Mouse (Mus musculus): ENCODE data around the gene Ide. TPM values are rescaled to one million over a fixed set of nuclear protein-coding genes. Genes with fewer than 3 reads are reported as not detected.

Gene Ide
- total RNA-seq, 2 experiments from 2014 or later = 83.0 to 129 TPM

DNA sequence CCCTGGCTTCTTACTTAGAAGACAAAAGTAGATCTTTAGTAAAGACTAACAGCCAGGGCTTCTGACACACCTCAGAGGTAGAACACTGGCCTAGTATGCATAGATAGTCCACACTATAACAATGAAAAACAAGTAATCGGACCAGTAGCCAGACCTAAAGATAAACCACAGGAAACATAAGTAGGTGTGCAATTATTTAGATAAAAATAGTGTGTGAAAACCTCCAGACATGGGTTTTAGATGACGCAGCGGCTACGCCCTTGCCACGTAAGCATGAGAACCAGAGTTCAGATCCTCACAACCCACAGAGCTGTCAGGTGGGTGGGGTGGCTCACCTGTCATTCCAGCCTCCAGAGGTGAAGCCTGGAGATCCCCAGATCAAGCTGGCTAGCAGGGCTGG lies 4.3 kb downstream of the Ide start:
- no peak for DNase-seq

DNA sequence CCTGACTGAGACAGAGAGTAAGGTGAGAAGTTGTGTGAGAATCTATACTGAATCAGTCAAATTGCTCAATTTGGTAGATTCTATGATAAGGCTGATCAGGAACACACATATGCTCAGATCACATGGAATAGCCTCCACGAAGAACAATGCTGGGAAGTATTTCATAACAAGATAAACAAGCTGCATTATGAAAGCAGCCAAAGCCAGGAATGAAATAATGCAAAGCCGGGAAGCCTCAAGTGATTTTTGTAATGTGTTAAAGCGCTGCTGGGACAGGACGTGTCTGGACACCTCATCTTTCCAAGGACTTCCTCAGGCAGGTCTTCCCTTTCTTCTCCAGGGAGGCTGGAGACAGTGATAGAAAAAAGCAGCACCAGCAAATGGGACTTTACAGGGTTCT lies 4.9 kb downstream of the Ide start:
- no peak for DNase-seq

DNA sequence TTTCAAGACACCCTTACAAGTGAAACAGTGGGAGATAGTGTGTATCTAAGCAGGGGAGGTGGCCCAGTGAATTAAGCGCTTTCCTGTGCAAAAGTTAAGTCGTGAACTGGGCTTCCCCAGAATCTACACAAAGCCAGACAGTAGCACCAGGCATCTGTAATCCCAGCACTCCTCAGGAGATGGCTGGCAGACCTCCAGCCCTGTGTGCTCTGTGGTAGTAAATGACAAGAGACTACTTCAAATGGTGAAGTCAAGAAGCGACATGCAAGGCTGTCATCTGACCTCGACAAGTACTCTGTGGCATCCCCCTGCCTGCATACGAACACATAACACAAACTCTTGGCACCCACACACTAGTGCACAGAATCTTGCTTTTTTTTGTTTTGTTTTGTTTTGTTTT lies 10.4 kb downstream of the Ide start:
- no peak for DNase-seq

DNA sequence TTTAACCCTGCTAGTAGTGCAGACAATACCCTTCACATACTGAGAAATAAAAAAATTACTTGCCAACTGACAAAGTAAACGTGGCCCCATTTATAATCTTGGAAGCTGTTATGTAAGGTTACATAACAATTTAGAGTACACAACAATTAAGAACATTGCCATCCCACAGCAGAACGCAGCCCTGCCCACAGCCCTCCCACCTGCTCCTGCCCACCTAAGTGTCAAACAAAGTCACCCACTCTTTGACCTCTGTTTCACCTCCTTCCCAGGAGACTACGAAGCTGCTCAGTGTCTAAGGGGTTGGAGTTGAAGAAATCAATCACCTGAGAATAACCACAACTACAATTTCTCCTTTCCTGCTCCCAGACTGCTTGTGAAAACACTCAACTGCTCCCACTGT lies 14.1 kb downstream of the Ide start:
- no peak for DNase-seq

DNA sequence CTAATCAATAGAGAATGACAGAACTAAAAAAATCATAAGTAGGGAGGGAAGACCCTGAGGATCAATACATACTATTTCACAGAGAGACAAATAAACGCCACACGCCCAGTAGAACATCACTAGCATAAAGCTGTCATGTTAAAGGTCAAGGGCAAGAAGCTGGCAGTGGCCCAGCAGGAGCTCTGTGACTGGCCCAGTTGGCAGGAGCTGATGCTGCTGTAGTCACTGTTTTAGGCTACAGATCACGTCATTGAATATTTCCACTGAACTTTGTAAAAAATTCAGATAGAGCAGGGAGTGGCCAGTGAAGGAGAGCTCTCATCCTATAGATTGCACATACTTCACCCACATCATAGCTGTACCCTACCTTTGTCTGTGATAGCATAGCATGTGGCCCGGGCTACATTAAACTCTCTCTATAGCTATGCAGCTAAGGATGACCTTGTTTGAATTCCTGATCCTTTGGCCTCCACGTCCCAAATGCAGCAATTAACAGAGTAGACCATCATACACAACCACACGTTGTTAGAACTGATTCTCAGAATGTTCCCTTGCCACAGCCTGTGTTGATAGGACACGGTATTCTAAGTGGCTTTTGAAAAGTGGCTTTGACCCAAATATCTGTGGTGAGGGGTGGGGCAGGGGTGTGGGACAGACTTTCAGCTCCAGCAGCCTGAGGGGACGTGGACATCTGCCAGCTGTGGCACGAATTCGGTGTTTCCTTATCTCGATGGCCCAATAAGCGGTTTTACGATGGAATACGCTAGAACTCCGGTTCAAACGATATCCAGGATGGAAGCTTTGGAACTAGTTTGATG lies 16.6 kb downstream of the Ide start:
- peak; percentile 31 for DNase-seq

DNA sequence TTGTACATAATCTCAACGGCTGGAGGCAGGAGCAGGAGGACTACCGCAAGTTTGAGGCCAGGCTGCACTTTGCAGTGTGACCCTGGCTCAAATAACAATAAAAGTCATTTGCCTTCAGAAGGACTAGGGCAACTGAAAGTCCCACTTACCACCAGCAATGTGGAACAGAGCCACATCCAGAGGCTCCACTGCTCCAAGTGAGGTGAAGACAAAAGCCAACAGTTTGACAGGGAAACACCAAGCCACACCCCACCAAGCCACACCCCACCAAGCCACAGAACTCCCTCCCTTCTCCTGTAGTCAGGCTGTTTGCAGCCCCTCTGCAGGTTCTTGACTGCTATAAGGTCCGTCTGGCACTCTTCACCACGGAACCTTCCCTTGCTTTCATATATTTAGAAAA lies 20.3 kb downstream of the Ide start:
- no peak for DNase-seq

DNA sequence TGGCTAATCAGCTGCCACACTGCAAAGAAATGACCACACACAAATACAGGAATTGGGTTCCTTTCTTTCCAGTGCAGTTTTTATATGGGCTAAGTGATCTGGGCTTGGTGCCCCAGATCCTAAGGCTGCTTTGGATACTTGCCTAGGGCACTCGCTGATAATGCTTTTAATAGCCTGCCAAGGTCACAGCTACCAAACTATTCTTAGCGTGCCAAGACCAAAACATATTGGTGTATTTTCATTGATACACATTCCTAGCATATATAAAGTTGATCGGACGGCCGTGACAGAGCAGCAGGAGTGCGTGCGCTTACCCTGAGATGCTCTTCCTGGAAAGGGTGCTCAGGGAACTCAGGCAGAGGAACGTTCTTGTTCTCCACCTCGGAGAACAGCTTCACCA lies 22.6 kb downstream of the Ide start:
- DNase-seq = no peak

DNA sequence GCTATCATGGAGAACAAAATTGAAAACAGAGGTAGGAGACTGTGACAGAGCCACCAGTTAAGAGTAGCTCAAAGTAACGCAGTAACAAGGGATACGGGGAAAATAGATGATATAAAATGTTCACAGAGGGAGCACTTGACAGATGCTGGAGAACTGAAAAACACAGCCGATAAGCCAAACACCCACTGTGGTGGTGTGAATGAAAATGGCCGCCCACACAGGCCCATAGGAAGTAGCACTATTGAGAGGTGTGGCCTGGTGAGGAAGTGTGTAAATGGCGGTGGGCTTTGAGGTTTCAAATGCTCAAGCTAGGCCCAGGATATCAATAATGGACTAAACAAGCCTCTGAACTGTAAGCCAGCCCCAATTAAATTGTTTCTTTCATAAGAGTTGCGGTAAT lies 26.2 kb downstream of the Ide start:
- DNase-seq = no peak

DNA sequence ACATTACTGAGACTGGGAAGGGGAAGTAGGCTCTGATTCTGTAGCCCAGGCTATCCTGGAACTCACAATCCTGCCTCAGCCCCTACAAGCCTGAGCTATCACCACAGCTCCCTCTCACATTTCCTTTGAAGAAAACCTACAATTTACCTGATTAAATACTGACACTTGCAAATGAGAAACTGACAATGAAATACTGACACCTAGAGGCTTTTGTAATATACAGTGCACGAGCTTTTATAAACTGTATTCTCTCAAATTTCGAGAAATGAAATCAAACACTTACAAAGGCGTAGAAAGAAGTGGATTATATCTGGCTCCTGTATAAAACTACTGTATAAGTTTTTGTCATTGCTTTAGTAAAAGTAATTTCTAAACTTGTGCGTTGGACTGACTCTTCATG lies 27.5 kb downstream of the Ide start:
- no peak for DNase-seq

DNA sequence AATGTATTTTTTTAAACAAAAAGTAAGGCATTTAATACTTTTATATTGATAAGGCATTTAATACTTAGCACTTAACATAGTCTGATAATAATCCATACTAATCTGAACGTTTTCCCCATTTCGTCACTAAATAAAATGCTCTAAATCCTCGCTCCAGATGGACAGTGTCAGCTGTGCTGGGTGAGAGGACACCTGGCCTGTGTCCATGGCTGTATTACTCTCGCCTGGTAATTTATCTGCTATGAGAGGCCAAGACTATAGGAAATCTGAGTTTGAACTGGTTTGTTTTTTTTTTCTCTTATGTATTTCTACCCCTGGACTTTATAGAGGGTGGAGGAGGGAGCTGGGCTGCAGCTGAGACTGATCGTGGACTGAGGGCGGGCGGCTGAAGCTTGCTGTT lies 28.7 kb downstream of the Ide start:
- no peak for DNase-seq

DNA sequence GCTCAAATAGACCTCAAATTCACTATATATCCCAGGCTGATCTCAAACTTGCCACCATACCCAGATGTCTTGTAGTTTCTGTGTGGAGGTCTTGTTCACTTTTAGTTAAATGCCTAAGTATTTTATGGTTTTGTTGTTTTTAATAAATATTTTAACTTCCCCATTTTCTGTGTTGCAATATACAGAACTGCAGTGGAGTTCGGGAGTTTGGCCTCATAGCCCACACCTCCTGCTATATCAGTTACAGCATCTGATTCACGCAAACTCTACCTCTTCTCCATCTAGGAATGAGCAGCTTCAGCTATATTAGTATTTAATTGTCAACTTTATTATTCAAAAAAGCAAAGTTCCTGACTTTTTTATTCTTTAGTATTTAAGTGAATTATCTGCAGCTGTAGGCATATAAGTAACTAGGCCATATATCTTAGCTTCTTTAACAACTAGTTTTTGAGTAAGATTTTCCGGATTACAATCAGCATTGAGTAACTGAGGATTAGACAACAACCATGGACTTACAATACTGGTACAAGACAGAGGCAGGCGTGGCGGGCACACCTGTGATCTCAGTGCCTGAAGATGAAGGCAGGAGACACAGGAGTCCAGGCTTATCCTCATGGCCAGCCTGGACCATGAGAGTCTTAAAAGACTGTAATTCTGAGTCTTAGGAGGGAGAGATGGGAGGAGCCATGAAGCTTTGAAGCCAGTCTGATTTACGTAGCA lies 29.7 kb downstream of the Ide start:
- DNase-seq = no peak

DNA sequence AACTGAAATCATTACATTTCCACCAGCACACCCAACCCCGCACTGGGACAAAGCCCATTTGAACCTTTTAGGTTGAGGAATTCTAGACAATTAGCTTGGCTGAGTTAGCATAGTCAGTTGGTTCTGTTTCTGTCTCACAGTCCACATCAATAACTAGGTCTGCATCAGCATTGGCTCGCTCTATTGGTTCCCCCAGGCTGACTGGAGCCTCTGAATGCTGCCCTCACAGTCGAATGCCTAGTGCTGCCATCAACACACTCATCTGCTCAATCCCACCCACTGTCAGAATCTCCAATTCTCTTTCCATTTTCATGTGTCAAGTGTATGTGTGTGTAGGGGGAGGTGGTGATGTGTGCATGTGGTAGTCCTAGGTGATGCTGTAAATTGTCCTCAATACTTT lies 31.5 kb downstream of the Ide start:
- DNase-seq = no peak

DNA sequence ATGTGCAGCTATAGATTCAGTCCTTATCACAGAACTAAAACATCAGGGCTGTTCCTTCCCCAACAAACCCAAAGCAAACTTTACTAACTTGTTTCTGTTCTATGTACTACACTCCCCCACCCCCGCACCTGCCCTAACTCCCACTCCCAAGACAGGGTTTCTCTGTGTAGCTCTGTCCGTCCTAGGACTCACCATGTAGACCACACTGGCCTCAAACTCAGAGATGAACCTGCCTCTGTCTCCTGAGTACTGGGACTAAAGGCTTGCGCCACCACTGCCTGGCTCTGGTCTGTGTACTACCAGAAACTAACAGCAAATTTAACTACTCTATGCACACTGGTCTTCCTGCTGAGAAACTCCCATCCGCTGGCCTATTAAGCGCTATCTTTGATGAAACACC lies 32.8 kb downstream of the Ide start:
- no peak for DNase-seq

DNA sequence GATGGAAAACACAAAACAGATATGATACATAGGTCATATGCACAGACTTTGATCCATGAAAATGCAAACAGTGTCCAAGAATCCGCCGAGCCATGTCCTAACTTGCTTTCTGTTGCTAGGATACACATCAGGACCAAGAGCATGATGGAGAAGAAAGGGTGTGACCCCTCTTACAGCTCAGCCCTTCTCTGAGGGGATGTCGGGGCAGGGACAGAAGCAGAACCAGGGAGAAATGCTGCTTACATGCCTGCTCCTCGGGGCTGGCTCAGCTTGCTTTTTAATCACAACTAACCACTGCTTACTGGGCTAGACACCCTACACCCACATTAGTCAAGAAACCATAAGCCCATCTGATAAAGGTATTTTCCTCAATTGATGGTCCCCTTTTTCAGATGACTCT lies 33.6 kb downstream of the Ide start:
- DNase-seq = no peak

DNA sequence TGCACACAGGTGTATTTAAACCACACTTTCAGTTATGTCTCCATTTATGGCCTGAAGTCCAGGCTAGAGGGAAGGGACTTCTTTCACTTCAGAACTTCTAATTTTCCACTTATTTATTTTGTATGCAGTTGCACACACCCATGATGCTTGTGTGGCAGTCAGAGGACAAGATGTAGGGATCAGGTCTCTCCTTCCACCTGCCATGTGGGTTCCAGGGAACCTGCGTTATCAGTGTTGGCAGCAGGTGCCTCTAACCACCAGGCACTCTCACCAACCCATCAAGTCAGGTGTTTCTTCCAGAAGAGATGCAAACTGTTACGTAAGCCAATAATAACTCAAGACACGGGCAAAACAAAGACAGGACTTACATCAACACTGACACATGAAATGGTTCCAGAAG lies 35.9 kb downstream of the Ide start:
- DNase-seq = no peak

DNA sequence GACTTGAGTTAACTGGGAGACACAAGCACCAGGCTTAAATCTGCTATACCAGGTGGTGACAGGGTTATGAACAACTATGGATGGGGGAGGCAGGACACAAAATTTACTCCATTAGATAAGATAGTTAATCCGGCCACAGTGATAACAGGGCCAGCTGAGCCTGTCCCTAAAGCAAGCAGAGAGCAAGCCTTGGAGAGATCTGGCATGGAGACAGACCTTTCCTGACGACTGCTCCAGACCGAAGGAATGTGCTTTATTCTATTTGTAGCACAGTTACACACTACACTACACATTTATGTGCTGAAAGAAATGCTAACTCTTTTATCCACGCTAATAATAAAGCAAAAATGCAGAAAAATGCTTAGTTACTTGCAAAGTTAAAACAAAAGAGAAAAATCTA lies 46.0 kb downstream of the Ide start:
- DNase-seq = no peak

DNA sequence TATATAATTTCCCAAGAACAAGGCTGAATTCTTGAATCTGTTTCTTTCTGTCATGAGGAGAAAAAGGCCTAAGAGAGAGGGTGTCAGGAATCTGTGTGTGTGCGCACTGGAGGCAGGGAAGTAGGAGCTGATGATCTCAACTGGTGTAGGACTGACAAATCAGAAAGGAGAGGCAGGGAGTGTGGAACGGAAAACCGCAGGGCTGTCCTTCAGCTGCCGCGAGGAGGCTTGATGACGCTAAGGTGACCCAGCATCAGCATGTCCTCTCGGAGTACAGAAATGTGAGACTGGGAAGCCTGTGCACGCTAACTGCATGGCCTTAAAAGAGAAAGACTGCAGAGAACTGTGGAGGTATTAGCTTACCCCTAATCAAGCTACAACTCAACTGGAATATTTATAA lies 46.7 kb downstream of the Ide start:
- no peak for DNase-seq

DNA sequence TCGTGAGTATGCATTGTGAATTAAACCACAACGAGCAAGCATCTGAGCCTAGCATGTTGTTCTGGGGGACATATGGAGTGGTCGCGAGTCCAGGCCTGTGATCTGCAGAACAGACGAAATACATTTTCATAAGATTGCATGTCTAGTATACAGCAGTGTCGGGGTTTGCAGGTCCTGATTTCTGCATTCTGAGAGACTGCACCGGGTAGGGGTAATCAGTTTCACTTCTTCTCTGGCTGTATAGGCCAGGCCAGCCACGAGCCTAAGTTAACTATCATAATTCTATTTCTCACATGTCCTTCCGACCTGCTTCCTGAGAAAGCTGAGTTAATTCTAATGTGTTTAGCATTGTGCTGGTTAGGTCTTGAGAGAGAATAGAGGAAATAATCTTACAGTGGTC lies 52.9 kb downstream of the Ide start:
- DNase-seq = no peak

DNA sequence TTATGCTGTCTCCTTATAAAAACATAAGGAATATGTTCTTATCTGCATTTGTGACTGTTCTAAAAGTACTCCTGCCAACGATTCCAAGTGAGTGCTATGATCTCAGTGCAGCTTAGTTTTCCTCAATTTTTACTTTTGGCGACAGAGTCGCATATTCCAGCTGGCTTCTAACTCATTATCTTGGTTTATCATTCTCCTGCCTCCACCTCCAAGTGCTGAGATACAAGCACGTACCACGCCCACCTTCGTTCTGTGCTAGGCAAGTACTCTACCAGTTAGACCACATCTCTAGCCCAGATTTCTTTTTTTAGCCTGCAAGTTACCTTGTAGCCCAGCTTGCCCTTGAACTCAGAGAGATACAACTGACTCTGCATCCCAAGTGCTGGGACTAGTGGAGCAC lies 54.5 kb downstream of the Ide start:
- DNase-seq = no peak

DNA sequence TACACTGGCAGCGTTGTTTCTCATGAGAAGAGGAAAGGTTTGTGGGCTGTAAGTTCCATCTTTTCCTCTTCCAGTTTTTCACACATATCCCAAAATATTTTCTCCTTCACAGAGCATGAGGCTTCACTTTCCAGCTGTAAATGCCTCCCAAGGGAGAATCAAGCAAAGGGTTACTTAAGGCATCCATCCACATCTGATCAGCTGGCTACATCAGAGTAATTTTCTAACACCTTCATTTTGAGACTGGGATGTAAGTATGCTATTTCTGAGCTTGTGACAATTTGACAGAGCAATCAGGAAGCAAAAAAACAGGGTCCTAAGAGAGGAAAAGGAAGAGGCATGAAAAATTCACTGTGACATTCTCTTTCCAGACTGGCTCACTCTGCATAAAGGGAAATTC lies 55.9 kb downstream of the Ide start:
- DNase-seq = no peak

DNA sequence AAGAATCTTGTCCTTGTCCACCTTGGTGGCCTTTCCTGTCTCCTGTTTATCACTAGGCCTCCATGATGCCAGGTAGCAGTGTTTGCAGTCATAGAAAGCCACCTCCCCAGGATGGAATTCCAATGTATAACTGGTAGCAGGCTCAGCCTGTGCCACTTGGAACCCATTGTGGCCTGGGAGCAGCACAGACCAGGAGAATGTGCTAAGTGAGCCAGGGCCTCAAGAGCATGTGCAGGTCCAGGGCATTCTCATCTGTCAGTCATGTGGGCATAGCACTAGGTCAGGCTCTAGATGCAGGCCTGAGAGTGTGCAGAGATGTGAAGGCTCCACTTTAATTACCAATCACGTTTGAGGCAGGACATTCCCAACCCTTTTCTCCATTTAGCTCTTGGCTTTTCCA lies 58.5 kb downstream of the Ide start:
- DNase-seq = no peak

DNA sequence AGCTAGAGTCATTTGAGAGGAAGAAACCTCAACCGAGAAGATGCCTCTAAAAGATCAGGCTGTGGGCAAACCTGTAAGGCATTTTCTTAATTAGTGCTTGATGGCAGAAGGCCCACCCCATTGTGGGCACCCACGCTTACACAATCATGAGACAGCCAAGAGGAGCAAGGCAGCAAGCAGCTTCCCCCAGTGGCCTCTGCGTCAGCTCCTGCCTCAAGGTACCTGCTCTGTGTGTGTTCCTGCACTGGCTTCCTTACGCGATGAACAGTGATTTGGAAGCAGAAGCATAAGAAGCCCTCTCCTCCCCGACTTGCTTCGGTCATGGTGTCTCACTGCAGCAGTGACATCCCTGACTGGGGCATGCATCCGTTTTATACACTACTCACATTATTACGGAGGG lies 62.1 kb downstream of the Ide start:
- no peak for DNase-seq

DNA sequence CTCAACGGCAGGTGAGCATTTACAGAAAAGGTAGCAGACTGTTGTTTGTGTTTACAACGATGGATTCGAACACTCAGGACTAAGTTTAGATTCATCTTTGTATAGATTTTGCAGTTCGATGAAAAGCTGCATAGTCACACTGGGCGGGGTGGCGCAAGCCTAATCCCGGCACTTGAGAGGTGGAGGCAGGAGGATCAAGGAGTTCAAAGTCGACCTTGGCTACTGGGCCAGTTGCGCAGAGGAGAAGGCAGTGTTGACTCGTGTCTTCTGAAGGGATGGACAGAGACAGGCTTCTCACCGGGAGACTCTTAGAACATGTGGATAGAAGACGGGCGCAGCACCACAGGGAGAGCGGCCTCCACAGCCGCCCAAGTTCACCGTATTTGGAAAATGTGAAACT lies 68.5 kb downstream of the Ide start:
- DNase-seq = no peak
